Mouse (Mus musculus) spleen, postnatal 14 days (tissue): ENCODE results near the gene Neb.
A peak's percentile ranks its signal among the peaks of the same experiment; 100 is the strongest.

Experiments
- DNase-seq, 2 experiments: peaks; one replicate each; pipeline ENCODE4 v3.0.0; 2021 to 2022; ENCODE audit warnings: low spot score in 2 of 2

Neb gene

GRCm38 (mm10) chr2:52378448-52378804 is at the start of gene Neb:
Neb (minus strand) TSS chr2:52378474.
- DNase-seq = no peak

GRCm38 (mm10) chr2:52427383-52427782 is 49.1 kb upstream of the Neb start:
- no peak for DNase-seq

- DNase-seq = no peak
Measured at GRCm38 (mm10) chr2:52426041-52426440, 47.8 kb upstream of the Neb start.

- no peak for DNase-seq
Measured at GRCm38 (mm10) chr2:52425523-52425795, 47.2 kb upstream of the Neb start.

- peak; percentile 96 to 97 for DNase-seq
Measured at GRCm38 (mm10) chr2:52424747-52425522, 46.7 kb upstream of the Neb start, which contains the start of gene Arl5a. Arl5a (minus strand) TSS chr2:52424901.

- DNase-seq = peak; percentile 19 to 40
Measured at GRCm38 (mm10) chr2:52424248-52424728, 46.0 kb upstream of the Neb start.

GRCm38 (mm10) chr2:52423611-52424247 is 45.5 kb upstream of the Neb start:
- DNase-seq = no peak

- DNase-seq = no peak
Measured at GRCm38 (mm10) chr2:52422871-52423610, 44.8 kb upstream of the Neb start.

- no peak for DNase-seq
Measured at GRCm38 (mm10) chr2:52421197-52421596, 42.9 kb upstream of the Neb start.

- DNase-seq = no peak
Measured at GRCm38 (mm10) chr2:52420001-52420710, 41.9 kb upstream of the Neb start.

- DNase-seq = no peak
Measured at GRCm38 (mm10) chr2:52419295-52419694, 41.0 kb upstream of the Neb start.

- no peak for DNase-seq
Measured at GRCm38 (mm10) chr2:52412524-52413037, 34.3 kb upstream of the Neb start.

GRCm38 (mm10) chr2:52406480-52406879 is 28.2 kb upstream of the Neb start:
- no peak for DNase-seq

GRCm38 (mm10) chr2:52405238-52405637 is 27.0 kb upstream of the Neb start:
- DNase-seq = no peak

- no peak for DNase-seq
Measured at GRCm38 (mm10) chr2:52394529-52394928, 16.3 kb upstream of the Neb start.

GRCm38 (mm10) chr2:52390415-52390975 is 12.2 kb upstream of the Neb start:
- DNase-seq = no peak

- DNase-seq = no peak
Measured at GRCm38 (mm10) chr2:52389975-52390374, 11.7 kb upstream of the Neb start.

- no peak for DNase-seq
Measured at GRCm38 (mm10) chr2:52386451-52386850, 8.2 kb upstream of the Neb start.

- no peak for DNase-seq
Measured at GRCm38 (mm10) chr2:52386037-52386436, 7.8 kb upstream of the Neb start.

GRCm38 (mm10) chr2:52378848-52379261 is 581 bp upstream of the Neb start:
- DNase-seq = no peak

GRCm38 (mm10) chr2:52377706-52378447 is 397 bp downstream of the Neb start:
- DNase-seq = no peak
